In the genomic region with DNA sequence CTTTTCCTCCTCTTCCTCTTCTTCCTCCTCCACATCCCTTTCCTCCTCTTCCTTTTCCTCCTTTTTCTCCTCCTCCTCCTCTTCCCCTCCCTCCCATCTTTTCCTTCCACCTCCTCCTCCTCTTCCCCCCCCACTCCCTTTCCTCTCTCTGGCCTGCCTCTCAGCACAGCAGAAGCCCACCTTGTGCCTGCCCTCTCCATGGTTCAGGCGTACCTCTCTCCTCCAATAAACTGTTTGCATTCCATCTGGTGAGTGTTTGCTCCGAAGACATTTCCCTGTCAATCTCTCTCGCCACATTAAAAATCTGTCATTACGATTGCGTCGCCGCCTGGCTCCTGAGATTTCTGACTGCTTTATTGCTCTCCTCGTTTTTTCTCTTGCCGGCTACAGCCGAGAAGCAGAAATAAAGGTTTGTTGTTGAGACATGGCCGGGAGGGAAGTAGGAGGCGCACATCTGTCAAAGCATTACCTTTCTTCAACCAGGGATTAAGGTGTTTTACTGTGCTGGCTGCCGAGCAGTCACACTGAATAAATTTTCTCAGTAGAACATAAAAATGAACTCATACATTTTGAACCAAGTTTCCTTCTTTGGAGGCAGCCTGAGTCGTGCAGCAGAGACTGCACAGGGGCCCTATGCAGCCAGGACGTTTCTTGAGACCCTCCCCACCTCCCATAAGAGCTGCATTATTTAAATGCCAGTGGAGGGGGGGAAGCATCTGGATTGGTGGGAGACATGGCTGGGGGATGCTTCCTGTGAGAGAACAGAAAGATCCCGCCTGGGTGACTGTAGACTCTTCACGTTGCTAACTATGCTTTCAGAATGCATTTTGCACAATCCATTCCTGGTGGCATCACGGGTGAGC, we compare ENCODE assay signal across 9 mouse cellular contexts.
A peak's percentile ranks its signal among the peaks of the same experiment; 100 is the strongest.
DNase-seq lines count a peak whose midpoint lies in the region; ATAC-seq and TF ChIP-seq lines count a peak whose summit lies in the region.
"Had no signal": no experiment of that assay in that cellular context is flagged by ENCODE, and none has a peak within 500 bp of the region (broad histone marks: within the 10 kb centered on the region; RNA-seq: fewer than 3 reads in every experiment).

No protein-coding gene starts in this region.

- H3K9ac ChIP-seq in kidney, embryonic 14.5 days (ENCODE audit: low read depth, low read length), result no peak overlapping the region
- H3K9ac ChIP-seq in embryonic facial prominence, embryonic 13.5 days, result no peak overlapping the region
- H3K9ac ChIP-seq in midbrain, embryonic 16.5 days (ENCODE audit: low read depth, low read length), result peak overlapping the region; percentile 41; the same call in 1 of the 2 replicates

- no peaks in the 10 kb centered on the region for H3K27me3 ChIP-seq in kidney, embryonic 14.5 days (ENCODE audit: control insufficient read depth, insufficient read depth, low read length)
- H3K27me3 ChIP-seq in embryonic facial prominence, embryonic 13.5 days, result no peaks in the 10 kb centered on the region
- H3K27me3 ChIP-seq in midbrain, embryonic 16.5 days (ENCODE audit: control insufficient read depth, insufficient read depth, low read depth, low read length), result no peaks in the 10 kb centered on the region
- no peaks in the 10 kb centered on the region for H3K27me3 ChIP-seq in kidney, adult 2 months (replicated peaks; ENCODE audit: control insufficient read depth, insufficient read depth, low read length)
- H3K27me3 ChIP-seq: CH12.LX had no signal

- H3K4me3 ChIP-seq in kidney, embryonic 14.5 days (ENCODE audit: low read length), result no peak overlapping the region
- no peak overlapping the region; the same call in 1 of the 2 replicates for H3K4me3 ChIP-seq in embryonic facial prominence, embryonic 13.5 days
- H3K4me3 ChIP-seq in layer of hippocampus, adult 2 months, result peak overlapping the region; percentile 42
- H3K4me3 ChIP-seq in midbrain, embryonic 16.5 days (ENCODE audit: low read depth, low read length), result no peak overlapping the region
- no peak overlapping the region for H3K4me3 ChIP-seq in kidney, adult 2 months (ENCODE audit: insufficient read depth, low read depth, low read length)

- DNase-seq in kidney, postnatal 10 days, result no peak
- peak; percentile 36 to 42 for DNase-seq in layer of hippocampus, adult 2 months (ENCODE audit: low spot score in 2 of 2)
- DNase-seq in spleen, postnatal 36 days (ENCODE audit: low spot score in 2 of 2), result no peak
- DNase-seq in cerebellum, adult 9-10 months, result no peak
- DNase-seq in kidney, adult 2 months, result no peak

- H3K27ac ChIP-seq in kidney, embryonic 14.5 days (ENCODE audit: low read depth, low read length), result no peak overlapping the region
- peak overlapping the region; percentile 51; the same call in 1 of the 2 replicates for H3K27ac ChIP-seq in embryonic facial prominence, embryonic 13.5 days
- peak overlapping the region; percentile 92 for H3K27ac ChIP-seq in layer of hippocampus, adult 2 months
- H3K27ac ChIP-seq in midbrain, embryonic 16.5 days (ENCODE audit: low read length), result peak overlapping the region; percentile 36
- no peak overlapping the region for H3K27ac ChIP-seq in kidney, adult 2 months (ENCODE audit: insufficient read depth, low read depth, low read length)

- H3K36me3 ChIP-seq in kidney, embryonic 14.5 days (ENCODE audit: control insufficient read depth, insufficient read depth, low read length), result no peaks in the 10 kb centered on the region
- H3K36me3 ChIP-seq in embryonic facial prominence, embryonic 13.5 days, result no peaks in the 10 kb centered on the region
- no peaks in the 10 kb centered on the region for H3K36me3 ChIP-seq in midbrain, embryonic 16.5 days (ENCODE audit: control insufficient read depth, insufficient read depth, low read length)
- H3K36me3 ChIP-seq in kidney, adult 2 months (ENCODE audit: control insufficient read depth, insufficient read depth, low read length), result no peaks in the 10 kb centered on the region

- H3K4me2 ChIP-seq in kidney, embryonic 14.5 days (replicated peaks; ENCODE audit: low read depth, low read length), result 0 out of 2 replicates have a peak overlapping the region, but pooled peaks have one; percentile 1
- peak overlapping the region; percentile 33 for H3K4me2 ChIP-seq in embryonic facial prominence, embryonic 13.5 days
- H3K4me2 ChIP-seq in midbrain, embryonic 16.5 days (ENCODE audit: low read length), result peak overlapping the region; percentile 3

- ATAC-seq in kidney, embryonic 14.5 days (ENCODE audit: low FRiP score, low TSS enrichment), result no peak
- no peak for ATAC-seq in embryonic facial prominence, embryonic 13.5 days (ENCODE audit: insufficient number of reproducible peaks, insufficient read depth, low FRiP score, low TSS enrichment, low read depth)
- ATAC-seq in midbrain, embryonic 16.5 days, result peak; percentile 66

- no peak for TF ChIP-seq POLR2A in kidney, adult 2 months (IDR thresholded peaks at IDR 0.05; ENCODE audit: low read depth, low read length)

- H3K4me1 ChIP-seq in kidney, embryonic 14.5 days (ENCODE audit: control insufficient read depth, insufficient read depth, low read length), result no peaks in the 10 kb centered on the region
- H3K4me1 ChIP-seq in embryonic facial prominence, embryonic 13.5 days, result peaks cover 11% of the 10 kb centered on the region
- peaks cover 6% of the 10 kb centered on the region for H3K4me1 ChIP-seq in midbrain, embryonic 16.5 days (ENCODE audit: control insufficient read depth, insufficient read depth, low read length)
- H3K4me1 ChIP-seq in kidney, adult 2 months (ENCODE audit: control insufficient read depth, insufficient read depth, low read length), result no peaks in the 10 kb centered on the region

- H3K9me3 ChIP-seq in kidney, embryonic 14.5 days (ENCODE audit: control insufficient read depth, low read length), result no peaks in the 10 kb centered on the region
- no peaks in the 10 kb centered on the region for H3K9me3 ChIP-seq in embryonic facial prominence, embryonic 13.5 days
- no peaks in the 10 kb centered on the region for H3K9me3 ChIP-seq in midbrain, embryonic 16.5 days (replicated peaks; ENCODE audit: control insufficient read depth, low read length, poor library complexity, severe bottlenecking)

- no peak for TF ChIP-seq CTCF in layer of hippocampus, adult 2 months (conservative IDR thresholded peaks at IDR 0.05)
- TF ChIP-seq CTCF in kidney, adult 2 months (conservative IDR thresholded peaks at IDR 0.05; ENCODE audit: insufficient read depth, insufficient read length, low read depth, low read length), result no peak

- 35% methylated on average over 18 of the region's 18 CpGs for WGBS in kidney, embryonic 14.5 days
- WGBS in embryonic facial prominence, embryonic 13.5 days, result 23% methylated on average over 18 of the region's 18 CpGs
- 41% methylated on average over 18 of the region's 18 CpGs for WGBS in midbrain, embryonic 16.5 days
- 26% methylated on average over 18 of the region's 18 CpGs for WGBS in kidney, adult 2 months

Comparison
In these comparisons a context has a peak if more than half of its experiments do, and no peak if none do; other contexts are left out.
1. H3K27ac ChIP-seq: peak in embryonic facial prominence, embryonic 13.5 days (single experiment), layer of hippocampus, adult 2 months (single experiment) and midbrain, embryonic 16.5 days (single experiment); none in kidney, embryonic 14.5 days (single experiment) and kidney, adult 2 months (single experiment).
2. DNase-seq: peak in layer of hippocampus, adult 2 months (2 of 2); none in kidney, postnatal 10 days (single experiment), spleen, postnatal 36 days (0 of 2), cerebellum, adult 9-10 months (single experiment) and kidney, adult 2 months (single experiment).
3. Peak in every context shown above with its lines, with median percentiles within 50 percentile points of each other: H3K4me2 ChIP-seq.